Mouse (Mus musculus) forebrain, embryonic 16.5 days (tissue): Measurements from ENCODE around the gene Cactin. TPM values are rescaled to one million over a fixed set of nuclear protein-coding genes. Genes with fewer than 3 reads are reported as not detected.
A peak's percentile ranks its signal among the peaks of the same experiment; 100 is the strongest.

Experiments used
- ATAC-seq: fragments of 200-750 bp; cut with Nextera tagmentation; 2 replicates; pipeline ENCODE4 v1.8.0; 2017; ENCODE audit warnings: mild to moderate bottlenecking, moderate library complexity
- H3K27ac ChIP-seq: fragments of 300-500 bp; sonication (generic); 2 replicates; pipeline ENCODE4 v1.5.1; 2014; ENCODE audit warnings: low read length, control low read depth
- H3K27me3 ChIP-seq: fragments of 300-500 bp; sonication (generic); replicated peaks from 2 replicates; pipeline ENCODE4 v1.6.1; 2014; ENCODE audit warnings: low read length; ENCODE audit not compliant: control insufficient read depth, insufficient read depth
- H3K36me3 ChIP-seq: fragments of 300-500 bp; sonication (generic); 2 replicates; pipeline ENCODE4 v1.6.1; 2014; ENCODE audit not compliant: control insufficient read depth, insufficient read depth
- H3K4me1 ChIP-seq: fragments of 300-500 bp; sonication (generic); replicated peaks from 2 replicates; pipeline ENCODE4 v1.6.1; 2014; ENCODE audit warnings: low read length; ENCODE audit not compliant: control insufficient read depth, insufficient read depth
- H3K4me2 ChIP-seq: fragments of 300-500 bp; sonication (generic); 2 replicates; pipeline ENCODE4 v1.6.1; 2014; ENCODE audit warnings: mild to moderate bottlenecking, low read length, control low read depth
- H3K4me3 ChIP-seq: fragments of 300-500 bp; sonication (generic); replicated peaks from 2 replicates; pipeline ENCODE4 v1.5.1; 2014; ENCODE audit warnings: mild to moderate bottlenecking, low read length, control low read depth
- H3K9ac ChIP-seq: fragments of 300-500 bp; sonication (generic); replicated peaks from 2 replicates; pipeline ENCODE4 v1.6.1; 2014; ENCODE audit warnings: low read depth, low read length, control low read depth
- H3K9me3 ChIP-seq: fragments of 300-500 bp; sonication (generic); 2 replicates; pipeline ENCODE4 v1.6.1; 2016; ENCODE audit warnings: low read length; ENCODE audit not compliant: control insufficient read depth
- WGBS: fragments of 180-500 bp; shearing (Covaris S2); extraction: QIAGEN DNeasy Blood & Tissue Kit; methylation state at CpG from one replicate; pipeline ENCODE4 v1.1.7; 2014; 5-methylcytosine and 5-hydroxymethylcytosine counted together
- polyA plus RNA-seq: library from polyadenylated mRNA; unstranded; fragments of >200 nt; fragmentation: Nextera tagmentation; extraction: Ambion mirVana; gene quantifications from 2 replicates; pipeline ENCODE4 v1.2.1, GENCODE M21; 2015

The Cactin gene
- polyA plus RNA-seq, 1 experiment from 2014 or later = 38.3 TPM

- no peaks in the 10 kb centered on the region for H3K27me3 ChIP-seq
- H3K4me1 ChIP-seq = peaks cover 14% of the 10 kb centered on the region
- H3K27ac ChIP-seq = peak overlapping the region; percentile 61
- H3K9ac ChIP-seq = 0 out of 2 replicates have a peak overlapping the region, but pooled peaks have one; percentile 17
- H3K4me2 ChIP-seq = no peak overlapping the region
- H3K4me3 ChIP-seq = no peak overlapping the region
- 62% methylated on average over 14 of the region's 14 CpGs for WGBS
- peaks cover 14% of the 10 kb centered on the region for H3K36me3 ChIP-seq
- H3K9me3 ChIP-seq = no peaks in the 10 kb centered on the region
- ATAC-seq = peak; percentile 38
These were observed 18.1 kb upstream of the Cactin start for GRCm38 (mm10) chr10:81302781-81303218.

- H3K27ac ChIP-seq = no peak overlapping the region
- ATAC-seq = no peak
- H3K4me1 ChIP-seq = peaks cover 14% of the 10 kb centered on the region
- WGBS = 79% methylated on average over 10 of the region's 10 CpGs
- no peaks in the 10 kb centered on the region for H3K27me3 ChIP-seq
- H3K36me3 ChIP-seq = peaks cover 19% of the 10 kb centered on the region
- 0 out of 2 replicates have a peak overlapping the region, but pooled peaks have one; percentile 17 for H3K9ac ChIP-seq
- H3K4me3 ChIP-seq = no peak overlapping the region
- H3K4me2 ChIP-seq = no peak overlapping the region
- H3K9me3 ChIP-seq = no peaks in the 10 kb centered on the region
These were observed 17.6 kb upstream of the Cactin start for GRCm38 (mm10) chr10:81303258-81303657.

GRCm38 (mm10) chr10:81303761-81304160 is 17.1 kb upstream of the Cactin start:
- ATAC-seq = no peak
- H3K27me3 ChIP-seq = no peaks in the 10 kb centered on the region
- H3K4me2 ChIP-seq = no peak overlapping the region
- H3K27ac ChIP-seq = no peak overlapping the region
- 82% methylated on average over 7 of the region's 7 CpGs for WGBS
- H3K4me1 ChIP-seq = peaks cover 14% of the 10 kb centered on the region
- H3K36me3 ChIP-seq = peaks cover 20% of the 10 kb centered on the region
- no peaks in the 10 kb centered on the region for H3K9me3 ChIP-seq
- no peak overlapping the region for H3K4me3 ChIP-seq
- H3K9ac ChIP-seq = no peak overlapping the region

GRCm38 (mm10) chr10:81304597-81305238 is 16.2 kb upstream of the Cactin start:
- no peak; the same call in 1 of the 2 replicates for ATAC-seq
- H3K9ac ChIP-seq = no peak overlapping the region
- H3K27me3 ChIP-seq = no peaks in the 10 kb centered on the region
- no peak overlapping the region for H3K4me3 ChIP-seq
- H3K4me1 ChIP-seq = peaks cover 14% of the 10 kb centered on the region
- no peak overlapping the region for H3K27ac ChIP-seq
- WGBS = 29% methylated on average over 8 of the region's 9 CpGs
- no peak overlapping the region for H3K4me2 ChIP-seq
- no peaks in the 10 kb centered on the region for H3K9me3 ChIP-seq
- peaks cover 25% of the 10 kb centered on the region for H3K36me3 ChIP-seq

GRCm38 (mm10) chr10:81305663-81306062 is 15.2 kb upstream of the Cactin start:
- peaks cover 14% of the 10 kb centered on the region for H3K4me1 ChIP-seq
- peaks cover 28% of the 10 kb centered on the region for H3K36me3 ChIP-seq
- no peak overlapping the region for H3K27ac ChIP-seq
- H3K9me3 ChIP-seq = no peaks in the 10 kb centered on the region
- no peak overlapping the region for H3K4me3 ChIP-seq
- no peak overlapping the region for H3K9ac ChIP-seq
- ATAC-seq = no peak
- WGBS = 95% methylated on average over 14 of the region's 14 CpGs
- H3K27me3 ChIP-seq = no peaks in the 10 kb centered on the region
- no peak overlapping the region for H3K4me2 ChIP-seq

- ATAC-seq = no peak
- Histone ChIP-seq H3K27ac (no peak overlapping the region), H3K4me3 (no peak overlapping the region), H3K27me3 (no peaks in the 10 kb centered on the region), H3K4me1 (peaks cover 14% of the 10 kb centered on the region), H3K4me2 (no peak overlapping the region), H3K9me3 (no peaks in the 10 kb centered on the region), H3K9ac (no peak overlapping the region), H3K36me3 (peaks cover 31% of the 10 kb centered on the region)
- 94% methylated on average over 12 of the region's 12 CpGs for whole genome bisulfite sequencing
These were observed 14.7 kb upstream of the Cactin start for GRCm38 (mm10) chr10:81306173-81306668.

- Histone ChIP-seq H3K4me2 (no peak overlapping the region), H3K27ac (no peak overlapping the region), H3K9me3 (no peaks in the 10 kb centered on the region), H3K4me1 (peaks cover 14% of the 10 kb centered on the region), H3K36me3 (peaks cover 34% of the 10 kb centered on the region), H3K4me3 (no peak overlapping the region), H3K9ac (no peak overlapping the region), H3K27me3 (no peaks in the 10 kb centered on the region)
- 92% methylated on average over 21 of the region's 21 CpGs for WGBS
- no peak for ATAC-seq
These were observed 13.8 kb upstream of the Cactin start for GRCm38 (mm10) chr10:81306837-81307682.

- Histone ChIP-seq H3K4me1 (no peaks in the 10 kb centered on the region), H3K9me3 (no peaks in the 10 kb centered on the region), H3K9ac (no peak overlapping the region), H3K27ac (no peak overlapping the region), H3K27me3 (no peaks in the 10 kb centered on the region), H3K36me3 (peaks cover 46% of the 10 kb centered on the region), H3K4me3 (no peak overlapping the region), H3K4me2 (no peak overlapping the region)
- WGBS = 87% methylated on average over 5 of the region's 5 CpGs
- no peak for ATAC-seq
These were observed 11.3 kb upstream of the Cactin start for GRCm38 (mm10) chr10:81309571-81309970.

GRCm38 (mm10) chr10:81313581-81313980 is 7.3 kb upstream of the Cactin start:
- Histone ChIP-seq H3K36me3 (peaks cover 40% of the 10 kb centered on the region), H3K27me3 (no peaks in the 10 kb centered on the region), H3K4me3 (no peak overlapping the region), H3K9ac (no peak overlapping the region), H3K4me1 (0 out of 2 replicates have a peak, but pooled peaks cover under 1% of the 10 kb centered on the region), H3K4me2 (no peak overlapping the region), H3K9me3 (no peaks in the 10 kb centered on the region), H3K27ac (no peak overlapping the region)
- WGBS = 93% methylated on average over 13 of the region's 13 CpGs
- ATAC-seq = no peak
